Mouse (Mus musculus) forebrain, postnatal 0 days (tissue): Measurements from ENCODE around the gene Actr8. TPM values are rescaled to one million over a fixed set of nuclear protein-coding genes. Genes with fewer than 3 reads are reported as not detected.

Experiments used
- ATAC-seq: fragments of 200-750 bp; cut with Nextera tagmentation; 2 replicates; pipeline ENCODE4 v1.8.0; 2017; ENCODE audit warnings: mild to moderate bottlenecking, moderate library complexity
- DNase-seq: peaks from one replicate; pipeline ENCODE4 v3.0.0-alpha.2; 2015
- H3K27ac ChIP-seq: fragments of 300-500 bp; sonication (generic); 2 replicates; pipeline ENCODE4 v1.5.1; 2014; ENCODE audit warnings: low read depth, mild to moderate bottlenecking, antibody characterized with exemption, low read length, moderate library complexity, mixed read lengths
- H3K27me3 ChIP-seq: fragments of 300-500 bp; sonication (generic); 2 replicates; pipeline ENCODE4 v1.6.1; 2014; ENCODE audit warnings: mild to moderate bottlenecking, low read length, mixed read lengths; ENCODE audit not compliant: insufficient read depth
- H3K36me3 ChIP-seq: fragments of 300-500 bp; sonication (generic); 2 replicates; pipeline ENCODE4 v1.6.1; 2014; ENCODE audit warnings: mild to moderate bottlenecking, moderate library complexity; ENCODE audit not compliant: insufficient read depth
- H3K4me1 ChIP-seq: fragments of 300-500 bp; sonication (generic); 2 replicates; pipeline ENCODE4 v1.6.1; 2014; ENCODE audit warnings: antibody characterized with exemption; ENCODE audit not compliant: insufficient read depth
- H3K4me2 ChIP-seq: fragments of 300-500 bp; sonication (generic); 2 replicates; pipeline ENCODE4 v1.6.1; 2014; ENCODE audit warnings: low read depth, mild to moderate bottlenecking, moderate library complexity
- H3K4me3 ChIP-seq: fragments of 300-500 bp; sonication (generic); 2 replicates; pipeline ENCODE4 v1.5.1; 2014; ENCODE audit warnings: low read depth, low read length, mixed read lengths
- H3K9ac ChIP-seq: fragments of 300-500 bp; sonication (generic); 2 replicates; pipeline ENCODE4 v1.6.1; 2014; ENCODE audit warnings: mild to moderate bottlenecking
- H3K9me3 ChIP-seq: fragments of 300-500 bp; sonication (generic); 2 replicates; pipeline ENCODE4 v1.6.1; 2016; ENCODE audit warnings: low read length
- CTCF ChIP-seq: sonication (generic); IDR thresholded peaks from 2 replicates; pipeline ENCODE4 v1.5.1; 2016; ENCODE audit warnings: antibody characterized with exemption, control low read depth, low read depth
- WGBS: fragments of 180-500 bp; shearing (Covaris S2); extraction: QIAGEN DNeasy Blood & Tissue Kit; methylation state at CpG from one replicate; pipeline ENCODE4 v1.1.7; 2014; 5-methylcytosine and 5-hydroxymethylcytosine counted together
- polyA plus RNA-seq: library from polyadenylated mRNA; unstranded; fragments of >200 nt; fragmentation: Nextera tagmentation; extraction: Ambion mirVana; gene quantifications from 2 replicates; pipeline ENCODE4 v1.2.1, GENCODE M21; 2015
- total RNA-seq: library from RNA; depleted of rRNA; stranded (reverse); fragments of >200 nt; gene quantifications from 2 replicates; pipeline ENCODE4 v1.2.3, GENCODE M21; 2014; rRNA removed

The Actr8 gene
- 58.3 and 68.6 TPM in 2 replicates for total RNA-seq
- polyA plus RNA-seq = 38.6 and 49.2 TPM in 2 replicates

- 0 out of 2 replicates have a peak, but pooled peaks have one; percentile 7 for TF ChIP-seq CTCF
- Histone ChIP-seq H3K27me3 (no peaks in the 10 kb centered on the region), H3K4me1 (peaks cover 6% of the 10 kb centered on the region; the same call in 1 of the 2 replicates), H3K27ac (peak within 1 kb of the TSS; percentile 83), H3K4me3 (peak within 1 kb of the TSS; percentile 66), H3K9me3 (no peaks in the 10 kb centered on the region), H3K9ac (peak within 1 kb of the TSS; percentile 96), H3K4me2 (peak within 1 kb of the TSS; percentile 58), H3K36me3 (peaks cover 47% of the 10 kb centered on the region)
- ATAC-seq (peak; percentile 96), DNase-seq (peak; percentile 94)
- WGBS = 4% methylated on average over 44 of the region's 44 CpGs
Observed at GRCm38 (mm10) chr14:29978254-29979204, at the start of gene Actr8. Gene Actr8 (plus strand): TSS chr14:29978337.

- no peak for TF ChIP-seq CTCF
- DNase-seq = no peak
- Histone ChIP-seq H3K27me3 (no peaks in the 10 kb centered on the region), H3K27ac (no peak overlapping the region), H3K4me3 (no peak overlapping the region), H3K36me3 (no peaks in the 10 kb centered on the region), H3K9me3 (no peaks in the 10 kb centered on the region), H3K4me1 (no peaks in the 10 kb centered on the region), H3K9ac (no peak overlapping the region), H3K4me2 (no peak overlapping the region)
- WGBS = 37% methylated on average over 4 of the region's 4 CpGs
- no peak for ATAC-seq
Observed at GRCm38 (mm10) chr14:29928966-29929365, 49.2 kb upstream of the Actr8 start.

GRCm38 (mm10) chr14:29935516-29935915 lies 42.6 kb upstream of the Actr8 start:
- H3K27ac ChIP-seq = no peak overlapping the region
- no peaks in the 10 kb centered on the region for H3K36me3 ChIP-seq
- TF ChIP-seq CTCF = no peak
- no peaks in the 10 kb centered on the region for H3K27me3 ChIP-seq
- no peak for ATAC-seq
- H3K4me2 ChIP-seq = no peak overlapping the region
- no peak for DNase-seq
- H3K4me1 ChIP-seq = no peaks in the 10 kb centered on the region
- 33% methylated on average over 5 of the region's 5 CpGs for WGBS
- no peak overlapping the region for H3K9ac ChIP-seq
- H3K4me3 ChIP-seq = no peak overlapping the region
- no peaks in the 10 kb centered on the region for H3K9me3 ChIP-seq

DNA sequence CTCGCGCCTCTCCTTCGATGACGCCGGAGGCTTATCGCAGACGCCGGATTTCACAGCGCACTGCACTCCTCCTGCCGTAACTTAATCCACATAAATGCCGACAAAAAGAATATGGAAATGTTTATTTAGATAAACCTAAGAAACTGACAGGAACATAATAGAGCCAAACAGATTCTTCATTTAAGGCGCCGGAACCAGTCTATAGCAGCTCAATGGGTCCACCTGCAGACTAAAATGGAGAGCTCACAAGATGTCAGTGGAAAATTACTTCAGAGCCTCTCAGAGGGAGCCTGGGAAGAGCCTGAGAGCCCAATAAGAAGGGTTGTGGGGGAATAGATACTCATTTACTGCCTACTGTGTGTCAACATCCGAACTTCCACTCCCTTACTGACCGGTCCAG lies 40.7 kb upstream of the Actr8 start:
- DNase-seq (peak; percentile 79), ATAC-seq (peak; percentile 81)
- Histone ChIP-seq H3K27me3 (no peaks in the 10 kb centered on the region), H3K9me3 (no peaks in the 10 kb centered on the region), H3K36me3 (no peaks in the 10 kb centered on the region), H3K4me2 (peak overlapping the region; percentile 13; the same call in 1 of the 2 replicates), H3K4me1 (no peaks in the 10 kb centered on the region), H3K9ac (no peak overlapping the region), H3K27ac (no peak overlapping the region), H3K4me3 (no peak overlapping the region)
- TF ChIP-seq CTCF = peak; percentile 63
- WGBS = 65% methylated on average over 15 of the region's 15 CpGs

DNA sequence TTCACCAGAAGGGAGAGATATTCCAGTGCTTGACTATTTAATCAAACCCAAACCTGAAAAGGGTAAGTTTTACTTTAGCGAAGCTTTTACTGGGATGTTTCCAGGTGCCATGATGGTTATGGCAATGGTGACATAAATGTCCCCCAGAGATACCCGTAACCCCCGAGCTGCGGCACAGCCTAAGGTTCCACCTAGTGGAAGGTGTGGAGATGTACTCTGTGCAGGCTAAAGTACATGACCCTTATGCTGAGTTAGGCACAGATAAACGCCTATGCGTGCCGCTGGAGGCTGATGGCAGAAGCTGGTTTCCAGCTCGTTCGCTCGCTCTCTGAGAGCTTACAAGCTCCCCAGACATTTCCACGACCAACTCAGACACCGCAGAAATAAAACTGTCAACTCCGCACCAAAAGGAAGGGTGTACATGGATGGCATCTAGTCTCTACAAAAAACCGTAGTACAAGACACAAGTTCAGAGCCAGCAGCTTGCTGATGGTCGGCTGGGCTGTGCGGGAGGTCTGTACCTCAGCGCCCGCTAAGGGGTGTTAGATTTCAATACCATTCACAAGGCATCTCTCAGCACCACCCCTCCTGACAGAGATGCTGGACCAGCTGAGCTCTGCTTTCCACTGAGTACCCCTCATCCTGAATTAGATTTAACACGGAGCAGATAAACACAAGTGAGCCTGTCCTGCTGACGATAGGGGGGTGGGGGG lies 38.4 kb upstream of the Actr8 start:
- H3K9ac ChIP-seq = peak overlapping the region; percentile 14; the same call in 1 of the 2 replicates
- no peak overlapping the region for H3K4me3 ChIP-seq
- no peaks in the 10 kb centered on the region for H3K27me3 ChIP-seq
- H3K36me3 ChIP-seq = no peaks in the 10 kb centered on the region
- no peaks in the 10 kb centered on the region for H3K4me1 ChIP-seq
- H3K4me2 ChIP-seq = peak overlapping the region; percentile 23; the same call in 1 of the 2 replicates
- ATAC-seq (no peak), DNase-seq (no peak)
- WGBS = 44% methylated on average over 20 of the region's 20 CpGs
- TF ChIP-seq CTCF = peak; percentile 34
- no peak overlapping the region for H3K27ac ChIP-seq
- no peaks in the 10 kb centered on the region for H3K9me3 ChIP-seq

GRCm38 (mm10) chr14:29940313-29940812 lies 37.8 kb upstream of the Actr8 start:
- Histone ChIP-seq H3K4me1 (no peaks in the 10 kb centered on the region), H3K27ac (no peak overlapping the region), H3K4me2 (peak overlapping the region; percentile 23; the same call in 1 of the 2 replicates), H3K9ac (no peak overlapping the region), H3K9me3 (no peaks in the 10 kb centered on the region), H3K36me3 (no peaks in the 10 kb centered on the region), H3K4me3 (no peak overlapping the region), H3K27me3 (no peaks in the 10 kb centered on the region)
- ATAC-seq = no peak; the same call in 1 of the 2 replicates
- DNase-seq = peak; percentile 30
- TF ChIP-seq CTCF = no peak
- WGBS = 9% methylated on average over 10 of the region's 10 CpGs
